Mouse (Mus musculus) MEL (cell line): ENCODE measurements around the gene Dhrs1. TPM values are rescaled to one million over a fixed set of nuclear protein-coding genes. Genes with fewer than 3 reads are reported as not detected.

Source experiments
- DNase-seq: peaks from one replicate; pipeline ENCODE4 v3.0.0; 2011; ENCODE audit warnings: low read depth, low spot score
- H3K27ac ChIP-seq: 2 replicates; pipeline ENCODE4 v1.5.1; 2012; ENCODE audit warnings: low read depth, mild to moderate bottlenecking, control low read depth, low read length, moderate library complexity; ENCODE audit not compliant: control insufficient read depth
- H3K27me3 ChIP-seq, 2 experiments: fragments of 150-350 bp in 1 of 2; sonication (generic) in 1 of 2; 2 replicates each; pipeline ENCODE4 v1.6.1; 2012; ENCODE audit warnings: low read length in 2 of 2, mild to moderate bottlenecking in 2 of 2, improper control_type of control experiment in 1 of 2, moderate library complexity in 1 of 2; ENCODE audit not compliant: insufficient read depth in 2 of 2, control insufficient read depth in 1 of 2
- H3K36me3 ChIP-seq, 2 experiments: 2 replicates each; pipeline ENCODE4 v1.6.1; 2012 to 2014; ENCODE audit warnings: low read length in 2 of 2, improper control_type of control experiment in 1 of 2, inconsistent platforms in 1 of 2, mild to moderate bottlenecking in 1 of 2; ENCODE audit not compliant: insufficient read depth in 2 of 2, control insufficient read depth in 1 of 2
- H3K4me1 ChIP-seq, 2 experiments: fragments of 150-350 bp in 1 of 2; sonication (generic) in 1 of 2; 2 replicates each; pipeline ENCODE4 v1.6.1; 2012; ENCODE audit warnings: low read length in 2 of 2, improper control_type of control experiment in 1 of 2, mild to moderate bottlenecking in 1 of 2; ENCODE audit not compliant: insufficient read depth in 2 of 2, control insufficient read depth in 1 of 2
- H3K4me3 ChIP-seq, 2 experiments: fragments of 150-350 bp in 1 of 2; sonication (generic) in 1 of 2; 2 replicates each; pipeline ENCODE4 v1.5.1; 2012; ENCODE audit warnings: low read depth in 2 of 2, low read length in 2 of 2, mild to moderate bottlenecking in 2 of 2, moderate library complexity in 2 of 2, control low read depth in 1 of 2, improper control_type of control experiment in 1 of 2; ENCODE audit not compliant: control insufficient read depth in 1 of 2, insufficient read depth in 1 of 2
- H3K79me2 ChIP-seq: 2 replicates; pipeline ENCODE4 v1.6.1; 2012; ENCODE audit warnings: mild to moderate bottlenecking, low read length, moderate library complexity; ENCODE audit not compliant: control insufficient read depth, poor library complexity, insufficient read depth
- H3K9ac ChIP-seq: 2 replicates; pipeline ENCODE4 v1.6.1; 2012; ENCODE audit warnings: low read depth, mild to moderate bottlenecking, control low read depth, low read length, moderate library complexity; ENCODE audit not compliant: control insufficient read depth, poor library complexity, severe bottlenecking
- H3K9me3 ChIP-seq: fragments of 150-350 bp; sonication (generic); replicated peaks from 2 replicates; pipeline ENCODE4 v1.6.1; 2012; ENCODE audit warnings: mild to moderate bottlenecking, low read length, improper control_type of control experiment, moderate library complexity; ENCODE audit not compliant: insufficient read depth
- BHLHE40 ChIP-seq: IDR thresholded peaks from 2 replicates; pipeline ENCODE4 v1.6.1; 2012; ENCODE audit warnings: low read depth, mild to moderate bottlenecking, inconsistent platforms, low read length, improper control_type of control experiment, borderline replicate concordance
- CTCF ChIP-seq, 3 experiments: IDR thresholded peaks in 2 of 3; conservative IDR thresholded peaks in 1 of 3; 2 replicates each; pipeline ENCODE4 v1.5.1; 2011 to 2012; ENCODE audit warnings: low read length in 3 of 3, low read depth in 2 of 3, mild to moderate bottlenecking in 2 of 3, improper control_type of control experiment in 1 of 3, inconsistent platforms in 1 of 3, mixed read lengths in 1 of 3, moderate library complexity in 1 of 3; ENCODE audit not compliant: control insufficient read depth in 1 of 3, insufficient read depth in 1 of 3, poor library complexity in 1 of 3, severe bottlenecking in 1 of 3
- EP300 ChIP-seq, 2 experiments: IDR thresholded peaks; 2 replicates each; pipeline ENCODE4 v1.6.1; 2011; ENCODE audit warnings: improper control_type of control experiment in 2 of 2, low read length in 2 of 2, low read depth in 1 of 2, mild to moderate bottlenecking in 1 of 2
- GABPA ChIP-seq: IDR thresholded peaks from 2 replicates; pipeline ENCODE4 v1.6.1; 2012; ENCODE audit warnings: low read depth, mild to moderate bottlenecking, inconsistent platforms, low read length, improper control_type of control experiment, moderate library complexity
- GATA1 ChIP-seq: IDR thresholded peaks from 2 replicates; pipeline ENCODE4 v1.6.1; 2011; ENCODE audit warnings: low read depth, low read length, improper control_type of control experiment
- HCFC1 ChIP-seq: IDR thresholded peaks from 2 replicates; pipeline ENCODE4 v1.6.1; 2012; ENCODE audit warnings: low read depth, mild to moderate bottlenecking, inconsistent platforms, low read length, improper control_type of control experiment, moderate library complexity
- JUND ChIP-seq: IDR thresholded peaks from 2 replicates; pipeline ENCODE4 v1.6.1; 2011; ENCODE audit warnings: low read depth, mild to moderate bottlenecking, improper control_type of control experiment, low read length
- TBP ChIP-seq: IDR thresholded peaks from 2 replicates; pipeline ENCODE4 v1.8.0; 2011; ENCODE audit warnings: low read depth, low read length, improper control_type of control experiment
- TCF12 ChIP-seq: IDR thresholded peaks from 2 replicates; pipeline ENCODE4 v1.6.1; 2014; ENCODE audit warnings: low read depth, mild to moderate bottlenecking, inconsistent platforms, low read length, improper control_type of control experiment, moderate library complexity
- USF1 ChIP-seq: IDR thresholded peaks from 2 replicates; pipeline ENCODE4 v1.6.1; 2014; ENCODE audit warnings: low read depth, mild to moderate bottlenecking, inconsistent platforms, low read length, improper control_type of control experiment, moderate library complexity
- ZC3H11A ChIP-seq: IDR thresholded peaks from 2 replicates; pipeline ENCODE4 v1.6.1; 2012; ENCODE audit warnings: low read depth, mild to moderate bottlenecking, inconsistent platforms, low read length, improper control_type of control experiment
- ZKSCAN1 ChIP-seq: IDR thresholded peaks from 2 replicates; pipeline ENCODE4 v1.6.1; 2012; ENCODE audit warnings: low read depth, mild to moderate bottlenecking, inconsistent platforms, low read length, improper control_type of control experiment, moderate library complexity
- ZMIZ1 ChIP-seq: IDR thresholded peaks from 2 replicates; pipeline ENCODE4 v1.6.1; 2012; ENCODE audit warnings: low read depth, mild to moderate bottlenecking, inconsistent platforms, low read length, improper control_type of control experiment, moderate library complexity
- polyA plus RNA-seq, 2 experiments: library from polyadenylated mRNA; stranded (reverse) in 1 of 2; unstranded in 1 of 2; fragments of >175 nt in 1 of 2; fragments of >200 nt in 1 of 2; gene quantifications; 2 replicates each; pipeline versions ENCODE4 v1.2.1 to v1.2.4; 2012; ENCODE audit warnings: low replicate concordance in 2 of 2, low read depth in 1 of 2; ENCODE audit not compliant: insufficient read length in 2 of 2, insufficient read depth in 1 of 2, missing spikeins in 1 of 2
- total RNA-seq: library from RNA; depleted of rRNA; stranded (reverse); fragments of 300-350 nt; gene quantifications from 2 replicates; pipeline ENCODE4 v1.2.3, GENCODE M21; 2012

Dhrs1 gene
- total and polyA plus RNA-seq, 3 experiments = 20.0 to 48.8 TPM; not detected in 1

- H3K4me1 ChIP-seq = peaks cover 5 to 6% of the 10 kb centered on the region in 2 experiments
- 0 out of 4 replicates have a peak overlapping the region, but pooled peaks of 1 of the 2 experiments have one; percentile 4 for H3K4me3 ChIP-seq
- H3K27me3 ChIP-seq = no peaks in the 10 kb centered on the region
- no peaks in the 10 kb centered on the region for H3K79me2 ChIP-seq
- peak; percentile 59 for DNase-seq
- H3K9me3 ChIP-seq = no peaks in the 10 kb centered on the region
- TF ChIP-seq ZKSCAN1 (no peak), CTCF (IDR thresholded peaks at IDR 0.05 in 2 of 3, conservative IDR thresholded peaks at IDR 0.05 in 1 of 3; ENCODE audit: control insufficient read depth in 1 of 3, insufficient read depth in 1 of 3, low read depth in 2 of 3, low read length in 3 of 3, poor library complexity in 1 of 3, severe bottlenecking in 1 of 3) (peak; percentile 12 to 36 (median 30); a peak in 4 of 6 replicates)
- no peak overlapping the region for H3K9ac ChIP-seq
- H3K27ac ChIP-seq = no peak overlapping the region
- H3K36me3 ChIP-seq = peaks cover 0 to 6% of the 10 kb centered on the region in 2 experiments; a peak in 2 of 4 replicates
Measured at GRCm38 (mm10) chr14:55711786-55712185, 33.7 kb downstream of the Dhrs1 start.

- Histone ChIP-seq H3K36me3 (peaks cover 0 to 12% of the 10 kb centered on the region in 2 experiments; a peak in 2 of 4 replicates), H3K27me3 (no peaks in the 10 kb centered on the region), H3K79me2 (no peaks in the 10 kb centered on the region), H3K9ac (no peak overlapping the region), H3K4me1 (peaks cover 9 to 22% of the 10 kb centered on the region in 2 experiments), H3K9me3 (no peaks in the 10 kb centered on the region), H3K27ac (no peak overlapping the region), H3K4me3 (no peak overlapping the region)
- no peak for TF ChIP-seq TCF12
- TF ChIP-seq ZKSCAN1 = no peak
- no peak for TF ChIP-seq HCFC1
- no peak for TF ChIP-seq USF1
- no peak for TF ChIP-seq BHLHE40
- TF ChIP-seq JUND = no peak
- no peak for TF ChIP-seq ZC3H11A
- no peak for TF ChIP-seq GABPA
- TF ChIP-seq GATA1 = no peak
- TF ChIP-seq TBP = no peak
- no peak for DNase-seq
Measured at GRCm38 (mm10) chr14:55709509-55709908, 36.0 kb downstream of the Dhrs1 start.

GRCm38 (mm10) chr14:55707397-55707796 lies 38.1 kb downstream of the Dhrs1 start:
- H3K9ac ChIP-seq = no peak overlapping the region
- TF ChIP-seq EP300 (IDR thresholded peaks at IDR 0.05; ENCODE audit: low read depth in 1 of 2, low read length in 2 of 2) (0 out of 4 replicates have a peak, but pooled peaks of 1 of the 2 experiments have one; percentile 18), ZMIZ1 (no peak), USF1 (peak; percentile 22; the same call in 1 of the 2 replicates)
- TF ChIP-seq, all 39 proteins: peak for 2
- Histone ChIP-seq H3K4me3 (no peak overlapping the region), H3K36me3 (peaks cover 0 to 12% of the 10 kb centered on the region in 2 experiments; a peak in 2 of 4 replicates), H3K4me1 (peaks cover 9 to 18% of the 10 kb centered on the region in 2 experiments), H3K27ac (no peak overlapping the region), H3K27me3 (no peaks in the 10 kb centered on the region), H3K79me2 (no peaks in the 10 kb centered on the region), H3K9me3 (no peaks in the 10 kb centered on the region)
- DNase-seq = no peak
